Mouse (Mus musculus) C2C12 (cell line): ENCODE data around the gene Tmem86a.

Source experiments
- CEBPB ChIP-seq: IDR thresholded peaks from one replicate; pipeline ENCODE4 v1.6.1; 2011; ENCODE audit warnings: low read depth, mild to moderate bottlenecking, control low read depth, moderate library complexity
- CTCF ChIP-seq: IDR thresholded peaks from one replicate; pipeline ENCODE4 v1.5.1; 2011; ENCODE audit not compliant: control insufficient read depth, insufficient read depth, insufficient read length
- FOSL1 ChIP-seq: IDR thresholded peaks from one replicate; pipeline ENCODE4 v1.8.0; 2011; ENCODE audit warnings: mild to moderate bottlenecking, low read length; ENCODE audit not compliant: poor library complexity, insufficient read depth, severe bottlenecking
- MAX ChIP-seq: IDR thresholded peaks from one replicate; pipeline ENCODE4 v1.6.1; 2011; ENCODE audit warnings: mild to moderate bottlenecking, control low read depth
- MYOD1 ChIP-seq: IDR thresholded peaks from one replicate; pipeline ENCODE4 v1.6.1; 2011; ENCODE audit warnings: low read depth; ENCODE audit not compliant: control insufficient read depth, insufficient read length
- MYOG ChIP-seq: IDR thresholded peaks from one replicate; pipeline ENCODE4 v1.6.1; 2011; ENCODE audit not compliant: control insufficient read depth, insufficient read length; ENCODE audit errors: extremely low read depth
- USF1 ChIP-seq: IDR thresholded peaks from one replicate; pipeline ENCODE4 v1.6.1; 2011; ENCODE audit warnings: low read depth, mild to moderate bottlenecking, control low read depth, moderate library complexity

- TF ChIP-seq CTCF (no peak), MAX (no peak), CEBPB (no peak), MYOD1 (no peak), USF1 (no peak), MYOG (no peak), FOSL1 (no peak)
Measured at GRCm38 (mm10) chr7:47050366-47050765, at the start of gene Tmem86a.
